Mouse (Mus musculus) spleen, postnatal 4 days (tissue): ENCODE results near the gene Marveld2.

Experiments used
- DNase-seq, 2 experiments: peaks; one replicate each; pipeline ENCODE4 v3.0.0; 2022; ENCODE audit warnings: low spot score in 2 of 2

Gene Marveld2

GRCm38 (mm10) chr13:100616181-100617087 lies at the start of gene Marveld2:
Gene Marveld2 (minus strand): TSS chr13:100616971.
- peak; percentile 36 to 78 for DNase-seq

- peak; percentile 45 to 81 for DNase-seq
Measured at GRCm38 (mm10) chr13:100659864-100660456, 43.2 kb upstream of the Marveld2 start.

GRCm38 (mm10) chr13:100658091-100658490 lies 41.3 kb upstream of the Marveld2 start:
- DNase-seq: no peak

- no peak for DNase-seq
Measured at GRCm38 (mm10) chr13:100651439-100652186, 34.8 kb upstream of the Marveld2 start, which contains the start of gene Taf9. Gene Taf9 (plus strand): TSS chr13:100651579.

GRCm38 (mm10) chr13:100650550-100651438 lies 34.0 kb upstream of the Marveld2 start, which contains the start of the genes Ak6 and Rad17:
Gene Ak6 (plus strand): TSS chr13:100650979.
Gene Rad17 (minus strand): TSS chr13:100651051.
- DNase-seq: peak; percentile 92 to 98

GRCm38 (mm10) chr13:100648223-100648622 lies 31.5 kb upstream of the Marveld2 start:
- no peak for DNase-seq

GRCm38 (mm10) chr13:100642471-100643209 lies 25.9 kb upstream of the Marveld2 start:
- no peak for DNase-seq

- no peak for DNase-seq
Measured at GRCm38 (mm10) chr13:100634106-100634691, 17.4 kb upstream of the Marveld2 start.

GRCm38 (mm10) chr13:100622241-100622640 lies 5.5 kb upstream of the Marveld2 start:
- no peak for DNase-seq

- no peak for DNase-seq
Measured at GRCm38 (mm10) chr13:100617583-100617982, 812 bp upstream of the Marveld2 start.

- DNase-seq: no peak
Measured at GRCm38 (mm10) chr13:100612903-100613302, 3.9 kb downstream of the Marveld2 start.

- DNase-seq: no peak
Measured at GRCm38 (mm10) chr13:100612251-100612650, 4.5 kb downstream of the Marveld2 start.

GRCm38 (mm10) chr13:100611266-100611665 lies 5.5 kb downstream of the Marveld2 start:
- no peak for DNase-seq

- no peak for DNase-seq
Measured at GRCm38 (mm10) chr13:100607756-100608155, 9.0 kb downstream of the Marveld2 start.

GRCm38 (mm10) chr13:100605845-100606244 lies 10.9 kb downstream of the Marveld2 start:
- DNase-seq: no peak

GRCm38 (mm10) chr13:100603738-100604095 lies 13.1 kb downstream of the Marveld2 start:
- DNase-seq: no peak

GRCm38 (mm10) chr13:100603031-100603737 lies 13.6 kb downstream of the Marveld2 start:
- no peak for DNase-seq

GRCm38 (mm10) chr13:100602239-100602902 lies 14.4 kb downstream of the Marveld2 start:
- DNase-seq: no peak

GRCm38 (mm10) chr13:100601034-100601433 lies 15.7 kb downstream of the Marveld2 start:
- DNase-seq: no peak
